Mouse (Mus musculus) urinary bladder, postnatal 36 days (tissue): Measurements from ENCODE around the gene Gm39115.
"Not testable (repeated sequence)": the region's sequence is repeated elsewhere in the genome, so short reads cannot be mapped to it uniquely, and the experiment has no call there.

Source experiments
- DNase-seq, 2 experiments: peaks; one replicate each; pipeline ENCODE4 v3.0.0; 2022; ENCODE audit warnings: low spot score in 2 of 2, mixed read lengths in 1 of 2

The Gm39115 gene

DNA sequence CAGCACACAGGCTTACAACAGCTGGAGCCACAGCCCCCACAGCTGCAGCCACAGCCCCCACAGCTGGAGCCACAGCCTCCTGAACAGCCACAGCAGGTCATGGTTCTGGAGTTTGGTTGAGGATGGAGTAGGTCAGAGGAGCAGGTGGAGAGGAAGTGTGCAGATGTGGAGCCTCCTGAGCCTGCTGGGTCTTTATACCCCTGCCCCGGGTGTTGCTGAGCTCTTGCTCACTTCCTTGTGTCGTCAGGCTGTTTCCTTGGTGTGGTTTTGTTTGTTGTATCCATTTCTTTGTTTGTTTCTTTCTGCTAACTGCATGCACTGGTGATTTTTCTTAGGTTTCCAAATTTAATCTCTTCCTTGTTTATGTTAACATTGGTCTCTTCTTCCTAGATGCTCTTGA lies at the start of gene Gm39115:
Gene Gm39115, minus strand, starts transcription at position 101 of the 400 bp plus-strand sequence.
- DNase-seq, result not testable (repeated sequence)

DNA sequence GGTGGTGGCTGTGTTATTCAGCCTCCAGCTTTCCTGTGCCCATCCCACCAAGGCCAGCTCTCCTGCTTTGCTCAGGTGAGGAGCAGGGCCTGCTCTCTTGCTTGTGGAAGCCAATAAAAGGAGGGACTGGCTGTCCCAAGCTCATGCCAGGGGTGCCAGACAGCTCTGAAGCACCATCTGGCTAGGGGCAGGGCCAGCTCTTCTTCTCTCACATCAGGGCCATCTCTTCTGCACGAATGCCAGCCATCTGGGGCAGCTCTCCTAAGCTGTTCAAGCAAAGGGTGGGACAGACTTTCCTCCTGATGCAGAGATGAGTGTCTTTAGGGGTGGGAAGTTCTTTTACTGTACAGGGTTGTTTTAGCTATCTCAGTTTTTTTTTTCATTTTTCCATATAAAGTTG lies 45.2 kb upstream of the Gm39115 start:
- no peak for DNase-seq

DNA sequence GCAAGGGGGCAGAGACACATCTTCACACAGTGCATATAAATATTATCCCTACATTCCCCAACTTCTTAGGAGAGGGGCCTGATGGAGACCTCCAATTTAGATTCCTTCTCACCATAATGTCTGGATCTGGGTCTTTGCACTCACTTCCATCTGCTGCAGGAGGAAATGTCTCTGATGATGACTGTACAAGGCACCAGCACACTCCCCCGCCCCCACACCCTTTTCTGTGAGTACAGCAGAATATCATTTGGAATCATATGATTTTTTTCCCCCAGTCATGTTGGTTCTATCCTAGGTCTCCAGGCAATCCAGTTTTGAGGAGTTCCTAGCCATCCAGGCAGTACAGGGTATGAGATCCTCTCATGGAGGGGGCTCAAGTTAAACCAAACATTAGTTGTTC lies 42.9 kb upstream of the Gm39115 start:
- no peak for DNase-seq

DNA sequence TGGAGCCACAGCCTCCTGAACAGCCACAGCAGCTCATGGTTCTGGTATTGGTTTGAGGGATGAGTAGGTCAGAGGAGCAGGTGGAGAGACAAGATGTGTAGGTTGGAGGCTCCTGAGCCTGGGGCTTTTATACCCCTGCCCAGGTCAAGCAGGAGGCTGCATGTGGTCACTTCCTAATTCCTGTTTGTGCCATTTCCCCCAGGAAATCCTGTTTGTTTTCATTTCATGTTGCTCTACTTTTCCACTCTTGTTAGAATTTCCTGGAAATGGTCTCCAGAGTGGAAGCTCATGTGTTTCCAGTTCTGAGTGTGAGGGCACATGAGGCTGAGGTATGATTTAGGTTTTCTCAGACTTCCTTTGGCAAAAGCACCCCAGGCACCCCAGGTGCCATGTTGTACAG lies 40.1 kb upstream of the Gm39115 start, which contains the start of gene Krtap5-2:
Gene Krtap5-2, minus strand, starts transcription at position 101 of the 400 bp plus-strand sequence.
- DNase-seq, result not testable (repeated sequence)

DNA sequence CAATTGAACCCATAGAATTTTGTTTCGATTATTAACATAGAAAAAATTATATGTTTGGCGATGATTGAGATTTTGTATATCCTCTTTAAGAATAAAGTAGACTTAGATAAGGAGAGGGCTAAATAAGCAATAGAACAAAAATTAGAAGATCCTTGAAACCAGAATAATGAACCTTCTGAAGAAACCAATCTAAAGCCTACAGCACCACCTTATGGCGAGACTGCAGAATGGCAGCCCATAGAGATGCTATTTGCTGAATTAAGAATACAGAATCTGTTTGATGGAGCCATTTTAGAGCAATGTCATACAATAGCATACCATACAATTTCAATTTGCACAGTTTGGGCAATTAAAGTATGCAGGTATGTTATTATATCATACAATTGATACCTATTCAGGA lies 34.0 kb upstream of the Gm39115 start:
- DNase-seq, result no peak

DNA sequence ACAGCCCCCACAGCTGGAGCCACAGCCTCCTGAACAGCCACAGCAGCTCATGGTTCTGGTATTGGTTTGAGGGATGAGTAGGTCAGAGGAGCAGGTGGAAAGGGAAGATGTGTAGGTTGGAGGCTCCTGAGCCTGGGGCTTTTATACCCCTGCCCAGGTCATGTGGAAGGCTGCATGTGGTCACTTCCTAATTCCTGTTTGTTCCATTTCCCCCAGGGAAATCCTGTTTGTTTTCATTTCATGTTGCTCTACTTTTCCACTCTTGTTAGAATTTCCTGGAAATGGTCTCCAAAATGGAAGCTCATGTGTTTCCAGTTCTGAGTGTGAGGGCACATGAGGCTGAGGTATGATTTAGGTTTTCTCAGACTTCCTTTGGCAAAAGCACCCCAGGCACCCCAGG lies 29.8 kb upstream of the Gm39115 start, which contains the start of gene Gm4553:
Gene Gm4553, minus strand, starts transcription at position 101 of the 400 bp plus-strand sequence.
- DNase-seq, result not testable (repeated sequence)

DNA sequence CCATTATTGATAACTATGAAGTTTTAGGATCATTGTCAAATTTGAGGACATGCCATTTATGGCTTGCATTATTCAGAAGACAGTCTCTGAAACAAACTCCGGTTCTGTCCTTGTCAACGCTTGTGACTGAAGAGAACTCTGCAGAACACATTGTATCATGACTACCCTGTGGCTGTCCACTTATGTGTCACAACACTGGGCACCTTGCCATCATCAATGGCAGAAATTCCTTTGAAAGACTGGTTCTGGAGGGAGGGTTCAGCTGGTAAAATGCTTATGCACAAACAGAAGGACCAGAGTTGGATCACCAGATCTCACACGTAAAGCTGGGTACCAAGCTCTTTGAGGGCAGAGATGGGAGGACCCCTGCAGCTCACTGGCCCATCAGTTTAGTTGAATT lies 23.5 kb upstream of the Gm39115 start:
- no peak for DNase-seq

DNA sequence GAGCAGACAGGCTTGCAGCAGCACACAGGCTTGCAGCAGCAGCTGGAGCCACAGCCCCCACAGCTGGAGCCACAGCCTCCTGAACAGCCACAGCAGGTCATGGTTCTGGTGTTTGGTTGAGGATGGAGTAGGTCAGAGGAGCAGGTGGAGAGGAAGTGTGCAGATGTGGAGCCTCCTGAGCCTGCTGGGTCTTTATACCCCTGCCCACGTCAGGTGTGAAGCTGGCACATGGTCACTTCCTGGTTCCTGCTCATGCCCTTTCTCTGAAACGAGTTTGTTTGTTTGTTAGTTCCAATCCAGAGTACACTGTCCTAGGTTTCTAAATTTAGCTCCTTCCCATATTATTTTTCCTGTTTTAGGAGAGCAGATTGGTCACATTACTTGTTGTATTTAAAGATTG lies 21.2 kb upstream of the Gm39115 start, which contains the start of gene Gm29735:
Gene Gm29735, minus strand, starts transcription at position 101 of the 400 bp plus-strand sequence.
- DNase-seq, result not testable (repeated sequence)

DNA sequence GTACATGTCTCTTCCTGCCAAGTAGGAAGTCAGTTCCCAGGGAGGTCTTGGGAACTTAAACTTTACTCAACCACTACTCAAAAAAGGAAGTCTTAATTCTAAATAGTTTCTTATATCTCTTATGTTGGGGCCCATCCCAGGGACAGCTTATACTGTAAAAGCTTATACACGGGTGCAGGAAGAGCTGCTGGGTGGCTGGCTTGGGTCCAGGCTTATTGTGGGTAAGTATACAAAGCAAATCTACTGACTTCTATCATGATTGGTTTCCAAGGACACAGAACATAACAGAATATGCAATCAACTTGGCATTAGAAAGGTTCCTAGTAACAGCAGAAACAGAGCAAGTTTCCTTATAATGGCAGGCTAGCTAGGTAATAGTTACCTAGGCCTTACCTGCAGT lies 19.5 kb upstream of the Gm39115 start:
- no peak for DNase-seq

DNA sequence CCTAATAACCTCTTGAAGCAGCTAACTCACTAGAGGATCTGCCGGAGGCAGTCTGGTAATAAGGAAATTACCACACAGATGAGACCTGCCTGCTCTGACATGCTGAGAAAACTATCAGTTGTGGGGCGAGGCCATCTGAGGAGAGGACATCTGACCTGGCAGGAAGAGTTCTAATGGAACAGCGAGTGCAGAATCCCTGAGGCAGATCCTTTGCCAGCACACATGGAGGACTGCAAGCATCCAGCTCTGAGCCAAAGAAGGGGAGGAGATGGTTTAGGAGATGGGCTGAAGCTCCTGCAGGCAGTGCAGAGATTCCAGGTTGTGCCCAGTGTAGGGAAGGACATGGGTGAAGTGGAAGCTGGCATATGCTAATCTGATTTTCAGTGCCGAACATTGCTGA lies 16.4 kb upstream of the Gm39115 start:
- no peak for DNase-seq

DNA sequence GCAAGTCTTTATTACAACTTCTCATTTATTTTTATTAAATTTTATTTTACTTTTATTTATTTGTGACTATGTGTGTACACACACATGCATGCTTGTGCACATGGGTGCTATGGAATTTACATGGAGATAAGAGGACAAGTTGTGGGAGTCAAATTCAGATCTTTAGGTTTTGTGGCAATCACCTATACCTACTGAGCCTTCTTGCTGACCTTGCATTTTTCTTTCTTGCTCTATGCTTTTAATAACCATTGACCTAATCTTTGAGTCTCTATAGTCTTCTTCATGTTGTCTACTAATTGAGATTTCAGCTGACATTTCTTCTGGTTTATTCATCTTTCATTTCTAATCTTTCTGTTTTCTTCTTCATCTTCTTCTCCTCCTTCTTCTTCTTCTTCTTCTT lies 12.8 kb upstream of the Gm39115 start:
- DNase-seq, result no peak

DNA sequence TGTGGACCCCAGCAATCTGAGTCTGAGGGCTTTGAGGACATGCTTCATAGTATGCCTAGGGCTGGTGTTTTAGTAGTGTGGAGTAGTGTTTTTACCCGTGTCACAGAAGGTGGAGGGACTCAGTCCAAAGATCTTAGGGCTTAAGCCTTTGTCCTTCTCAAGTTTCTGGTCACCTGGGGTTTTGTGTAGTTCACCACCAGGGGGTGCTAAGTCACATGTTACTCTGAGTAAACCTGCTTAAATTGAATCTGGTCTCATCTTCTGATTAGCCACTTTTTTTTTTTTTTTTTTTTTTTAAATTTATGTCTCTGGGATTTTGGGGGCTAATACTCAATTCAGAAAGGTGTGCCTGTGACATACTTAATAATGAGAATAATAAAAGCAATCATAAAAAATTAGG lies 10.2 kb upstream of the Gm39115 start:
- DNase-seq, result peak; percentile 6 to 11

DNA sequence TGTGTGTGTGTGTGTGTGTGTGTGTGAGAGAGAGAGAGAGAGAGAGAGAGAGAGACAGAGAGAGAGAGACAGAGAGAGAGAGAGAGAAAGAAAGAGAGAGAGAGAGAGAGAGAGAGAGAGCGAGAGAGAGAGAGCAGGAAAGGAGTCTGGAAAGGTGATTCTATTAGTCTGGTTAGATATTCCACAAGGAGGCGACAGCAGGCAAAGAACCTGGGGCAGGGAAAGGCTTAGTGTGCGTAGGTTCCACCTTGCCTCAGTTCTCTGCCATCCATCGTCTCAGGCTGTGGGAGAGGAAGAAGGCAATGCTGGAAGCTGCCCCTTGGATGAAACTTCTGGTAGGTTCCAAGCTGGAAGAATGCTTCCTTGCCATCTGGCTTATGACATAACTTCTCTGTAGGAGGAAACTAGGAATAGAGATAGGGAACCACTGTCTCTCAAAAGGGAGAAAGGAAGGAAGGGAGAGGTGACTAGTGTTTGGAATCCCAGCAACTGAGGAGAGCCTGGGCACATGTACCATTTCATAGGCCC lies 9.6 kb upstream of the Gm39115 start:
- no peak for DNase-seq

DNA sequence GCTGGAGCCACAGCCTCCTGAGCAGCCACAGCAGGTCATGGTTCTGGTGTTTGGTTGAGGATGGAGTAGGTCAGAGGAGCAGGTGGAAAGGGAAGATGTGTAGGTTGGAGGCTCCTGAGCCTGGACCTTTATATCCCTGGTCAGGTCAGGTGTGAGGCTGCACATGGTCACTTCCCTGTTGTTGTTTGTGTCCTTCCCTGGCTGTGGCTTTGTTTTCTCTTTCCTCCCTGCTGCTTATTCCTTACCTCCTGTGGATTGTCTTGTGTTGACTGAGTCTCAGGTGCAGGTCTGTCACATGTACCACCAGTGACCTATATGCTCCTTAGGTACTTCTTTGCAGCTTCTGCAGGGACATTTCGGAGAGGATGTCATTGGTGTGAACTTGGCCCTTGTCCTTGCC lies 8.7 kb upstream of the Gm39115 start, which contains the start of gene Gm45337:
Gene Gm45337, minus strand, starts transcription at position 101 of the 400 bp plus-strand sequence.
- DNase-seq, result no peak

DNA sequence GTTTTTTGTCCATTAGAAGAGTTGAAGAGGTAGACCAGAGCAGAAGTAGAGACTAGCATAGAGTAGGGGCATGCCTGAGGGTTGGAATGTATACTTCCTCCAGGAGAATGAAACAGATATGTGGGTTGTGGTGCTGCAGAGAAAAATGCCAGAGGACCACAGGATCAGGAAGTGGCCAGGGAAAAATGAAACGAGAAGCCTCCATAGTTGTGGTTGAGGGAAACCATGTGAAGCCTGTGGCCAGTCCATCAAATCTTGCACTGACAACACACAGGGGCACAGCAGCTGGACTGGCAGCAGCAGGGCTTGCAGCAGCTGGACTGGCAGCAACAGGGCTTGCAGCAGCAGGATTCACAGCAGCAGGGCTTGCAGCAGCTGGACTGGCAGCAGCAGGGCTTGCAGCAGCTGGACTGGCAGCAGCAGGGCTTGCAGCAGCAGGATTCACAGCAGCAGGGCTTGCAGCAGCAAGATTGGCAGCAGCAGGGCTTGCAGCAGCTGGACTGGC lies 7.7 kb upstream of the Gm39115 start:
- not testable (repeated sequence) for DNase-seq

DNA sequence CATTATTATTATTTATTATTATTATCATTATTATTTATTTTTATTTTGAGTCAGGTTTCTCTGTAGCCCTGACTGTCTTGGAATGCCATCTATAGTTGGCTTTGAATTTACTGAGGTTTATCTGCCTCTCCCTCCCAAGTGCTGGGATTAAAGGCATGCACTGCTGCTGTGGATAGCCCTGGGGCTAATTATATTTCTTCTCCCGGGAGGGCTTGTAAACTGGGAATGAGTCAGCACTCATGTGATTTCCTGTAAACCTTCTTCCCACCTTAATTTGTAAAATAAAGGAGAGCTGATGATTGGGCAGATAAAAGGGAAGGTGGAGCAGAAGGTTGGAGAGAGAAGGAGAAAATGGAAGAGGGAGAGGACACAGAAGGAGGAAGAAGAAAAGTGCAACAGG lies 4.9 kb upstream of the Gm39115 start:
- no peak for DNase-seq

DNA sequence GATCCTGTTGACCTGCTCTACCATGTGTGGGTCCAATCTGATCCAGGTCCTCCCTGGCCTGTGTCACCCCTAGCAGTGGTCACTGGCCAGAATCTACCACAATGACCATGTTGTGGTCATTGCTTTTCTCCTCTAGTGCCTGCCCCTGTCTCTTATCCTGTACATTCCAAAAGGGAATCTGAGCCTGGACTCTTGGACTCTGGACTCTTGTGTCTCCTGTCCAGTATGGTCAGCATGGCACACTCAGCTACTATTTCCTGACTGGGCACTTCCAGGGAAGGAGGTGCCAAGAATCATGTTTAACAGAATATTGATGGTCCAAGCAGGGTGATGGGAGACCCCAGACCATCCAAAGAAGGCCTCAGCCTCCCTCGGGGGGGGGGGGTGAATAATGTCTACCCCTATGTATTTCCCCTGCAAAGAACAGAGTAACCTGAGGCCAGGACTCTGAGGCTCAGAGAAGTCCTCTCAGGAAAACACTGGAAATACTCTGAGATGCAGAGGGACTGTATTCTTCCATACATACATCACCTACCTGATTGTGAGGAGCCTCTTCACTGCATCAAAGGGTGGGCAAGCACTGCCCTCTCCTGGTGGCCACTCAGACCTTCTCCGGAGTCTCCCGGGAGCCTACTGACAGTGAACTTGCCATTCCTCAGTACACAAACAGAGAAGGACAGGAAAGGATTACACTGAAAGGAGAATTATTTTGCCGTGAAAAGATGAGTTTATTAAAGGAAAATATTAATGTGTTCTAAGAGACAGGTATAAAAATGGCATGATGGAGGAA lies 1.4 kb downstream of the Gm39115 start:
- no peak for DNase-seq

DNA sequence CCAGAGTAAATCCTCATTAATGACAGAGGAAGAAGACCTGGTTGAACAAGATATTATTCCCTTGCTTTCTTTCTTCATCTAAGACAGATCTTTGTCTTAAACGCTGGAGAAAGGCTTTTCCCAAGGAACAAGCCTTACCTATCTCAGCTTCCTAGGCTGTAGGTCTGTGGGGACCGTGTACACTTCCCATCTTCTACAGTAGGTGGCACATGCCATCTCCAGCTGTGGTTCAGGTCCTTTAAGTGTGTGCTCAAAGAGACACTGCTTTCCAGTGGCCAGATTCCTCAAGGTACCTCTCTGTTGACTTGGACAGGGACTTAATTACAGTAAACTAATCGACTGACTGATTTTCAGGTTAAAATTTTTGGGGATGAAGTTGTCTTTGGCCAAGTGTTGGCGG lies 7.0 kb downstream of the Gm39115 start:
- DNase-seq, result no peak

DNA sequence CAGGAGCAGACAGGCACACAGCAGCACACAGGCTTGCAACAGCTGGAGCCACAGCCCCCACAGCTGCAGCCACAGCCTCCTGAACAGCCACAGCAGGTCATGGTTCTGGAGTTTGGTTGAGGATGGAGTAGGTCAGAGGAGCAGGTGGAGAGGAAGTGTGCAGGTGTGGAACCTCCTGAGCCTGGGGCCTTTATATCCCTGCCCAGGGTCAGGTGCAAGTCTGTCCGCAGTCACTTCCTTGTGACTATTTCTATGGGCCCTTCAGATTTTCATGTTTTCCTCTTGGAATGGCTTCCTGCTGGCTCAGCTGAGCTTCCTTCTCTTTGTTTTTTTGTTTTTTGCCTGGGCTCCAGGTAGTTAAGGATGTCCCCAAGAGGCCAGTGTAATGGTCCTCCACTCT lies 15.2 kb downstream of the Gm39115 start, which contains the start of gene Gm45618:
Gene Gm45618, minus strand, starts transcription at position 101 of the 400 bp plus-strand sequence.
- DNase-seq, result not testable (repeated sequence)

DNA sequence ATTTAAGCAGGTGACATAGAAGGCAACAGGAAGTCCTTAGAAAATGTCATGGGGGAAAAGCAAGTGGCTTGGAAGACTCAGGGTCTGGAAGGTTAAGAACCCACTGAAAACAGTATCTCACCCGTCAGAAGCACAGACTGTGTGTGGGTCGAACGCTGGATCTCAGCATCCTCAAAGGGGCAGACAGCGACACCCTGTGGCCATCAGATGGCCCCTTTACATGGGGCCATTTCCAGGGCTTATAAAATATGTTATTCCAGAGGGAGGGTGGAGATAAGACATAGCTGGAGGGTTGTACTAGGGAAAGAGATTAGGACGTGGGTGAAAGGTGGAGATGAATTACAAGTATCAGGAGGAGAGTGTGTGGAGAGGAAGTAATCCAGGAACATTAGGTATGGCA lies 16.2 kb downstream of the Gm39115 start:
- DNase-seq, result no peak

DNA sequence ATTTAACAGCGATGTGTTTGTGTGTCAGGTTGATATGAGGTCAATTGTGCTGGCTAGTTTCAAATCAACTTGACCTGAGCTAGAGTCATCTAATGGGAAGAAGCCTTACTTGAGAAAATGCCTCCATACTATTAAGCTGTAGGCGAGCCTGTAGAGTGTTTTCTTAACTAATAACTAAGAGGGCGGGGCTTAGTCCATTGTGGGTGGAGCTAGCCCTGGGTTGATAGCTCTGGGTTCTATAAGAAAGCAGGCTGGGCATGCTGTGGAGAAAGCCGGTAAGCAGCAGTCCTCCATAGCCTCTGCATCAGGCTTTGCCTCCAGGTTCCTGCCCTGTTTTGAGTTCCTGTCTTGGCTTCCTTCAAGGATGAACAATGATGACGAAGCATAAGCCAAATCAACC lies 31.1 kb downstream of the Gm39115 start:
- no peak for DNase-seq

DNA sequence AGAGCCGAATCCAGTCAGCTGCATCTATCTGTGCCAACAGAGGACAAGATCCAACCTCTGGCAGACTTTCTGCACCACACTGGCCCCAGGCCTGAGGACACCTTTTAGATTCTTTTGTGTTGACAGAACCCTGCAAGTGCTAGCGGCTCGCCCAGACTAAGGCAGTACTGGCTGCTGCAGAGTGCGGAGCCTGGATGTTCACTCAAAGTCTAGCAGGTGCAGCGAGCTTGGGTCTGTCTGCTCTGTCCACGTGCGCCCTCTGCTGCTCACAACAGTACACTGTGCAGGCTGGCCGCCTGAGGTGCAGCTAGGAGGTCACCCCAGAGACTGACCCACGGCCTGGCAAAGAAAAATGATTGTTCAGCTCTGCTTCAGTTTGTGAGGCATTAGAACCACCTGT lies 38.1 kb downstream of the Gm39115 start:
- DNase-seq, result peak; percentile 63 to 82

DNA sequence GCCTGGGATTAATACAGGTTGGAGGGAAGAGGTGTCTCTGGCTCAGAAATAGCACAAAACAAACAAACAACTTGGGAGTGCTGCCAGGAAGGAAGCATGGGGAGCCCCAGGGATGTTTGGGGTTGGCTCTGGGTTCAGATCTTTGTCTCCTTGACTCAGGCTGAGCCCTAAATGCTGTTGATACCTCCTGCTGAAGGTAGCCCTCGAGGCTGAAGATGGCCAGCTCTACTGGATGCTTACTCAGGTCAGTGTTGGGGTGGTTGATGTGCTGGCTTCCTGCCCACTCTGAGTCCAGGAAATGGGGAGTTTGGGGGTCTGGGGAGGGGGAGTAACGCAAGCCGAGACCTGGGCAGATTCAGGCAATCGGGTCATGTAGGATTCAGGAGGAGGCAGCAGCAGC lies 39.1 kb downstream of the Gm39115 start:
- DNase-seq, result no peak
